Mouse (Mus musculus) CH12.LX (cell line): ENCODE results near the gene Sall2. TPM values are rescaled to one million over a fixed set of nuclear protein-coding genes. Genes with fewer than 3 reads are reported as not detected.
A peak's percentile ranks its signal among the peaks of the same experiment; 100 is the strongest.

Experiments used
- DNase-seq: peaks from one replicate; pipeline ENCODE4 v3.0.0-alpha.2; 2013; ENCODE audit errors: extremely low read depth
- H3K27ac ChIP-seq: 2 replicates; pipeline ENCODE4 v1.5.1; 2012; ENCODE audit warnings: low read depth, mild to moderate bottlenecking, control low read depth, moderate library complexity; ENCODE audit not compliant: insufficient read depth
- H3K27me3 ChIP-seq: replicated peaks from 2 replicates; pipeline ENCODE3; 2012; ENCODE audit warnings: inconsistent platforms
- H3K36me3 ChIP-seq, 2 experiments: replicated peaks in 1 of 2; 2 replicates each; pipeline versions ENCODE3 to v1.6.1; 2012; ENCODE audit warnings: inconsistent platforms in 1 of 2, low read length in 1 of 2, mild to moderate bottlenecking in 1 of 2, mixed read lengths in 1 of 2, moderate library complexity in 1 of 2; ENCODE audit not compliant: control insufficient read depth in 1 of 2, insufficient read depth in 1 of 2
- H3K4me1 ChIP-seq, 2 experiments: 2 replicates each; pipeline ENCODE4 v1.6.1; 2012; ENCODE audit warnings: inconsistent platforms in 1 of 2, moderate library complexity in 1 of 2; ENCODE audit not compliant: insufficient read depth in 2 of 2, control insufficient read depth in 1 of 2
- H3K4me2 ChIP-seq: 2 replicates; pipeline ENCODE4 v1.6.1; 2012; ENCODE audit warnings: low read depth, mild to moderate bottlenecking, control low read depth; ENCODE audit not compliant: poor library complexity, insufficient read depth, severe bottlenecking
- H3K4me3 ChIP-seq, 3 experiments: fragments of 150-350 bp in 1 of 3; sonication (generic) in 1 of 3; replicated peaks in 1 of 3; 2 replicates each; pipeline versions ENCODE3 to v1.5.1; 2011 to 2012; ENCODE audit warnings: low read depth in 2 of 3, low read length in 2 of 3, mild to moderate bottlenecking in 2 of 3, moderate library complexity in 2 of 3, control low read depth in 1 of 3, improper control_type of control experiment in 1 of 3, inconsistent platforms in 1 of 3, mixed read lengths in 1 of 3; ENCODE audit not compliant: poor library complexity in 1 of 3
- H3K79me2 ChIP-seq: replicated peaks from 2 replicates; pipeline ENCODE4 v1.6.1; 2012; ENCODE audit warnings: mild to moderate bottlenecking, moderate library complexity; ENCODE audit not compliant: control insufficient read depth, poor library complexity, insufficient read depth, severe bottlenecking; ENCODE audit errors: extremely low read depth
- H3K9ac ChIP-seq: 2 replicates; pipeline ENCODE4 v1.6.1; 2012; ENCODE audit warnings: low read depth, mild to moderate bottlenecking, control low read depth, moderate library complexity; ENCODE audit not compliant: insufficient read depth
- H3K9me3 ChIP-seq: replicated peaks from 2 replicates; pipeline ENCODE3; 2012; ENCODE audit warnings: low read length, inconsistent platforms, mixed read lengths
- BHLHE40 ChIP-seq: IDR thresholded peaks from 2 replicates; pipeline ENCODE4 v1.6.1; 2011; ENCODE audit warnings: mild to moderate bottlenecking, low read depth, low read length, improper control_type of control experiment
- CHD2 ChIP-seq: IDR thresholded peaks from 2 replicates; pipeline ENCODE4 v1.6.1; 2011; ENCODE audit warnings: low read length, improper control_type of control experiment
- GABPA ChIP-seq: IDR thresholded peaks from 2 replicates; pipeline ENCODE4 v1.6.1; 2012; ENCODE audit warnings: low read depth, low read length, improper control_type of control experiment, inconsistent platforms; ENCODE audit not compliant: insufficient replicate concordance
- HCFC1 ChIP-seq: IDR thresholded peaks from 2 replicates; pipeline ENCODE4 v1.6.1; 2012; ENCODE audit warnings: low read depth, mild to moderate bottlenecking, inconsistent platforms, low read length, improper control_type of control experiment
- JUN ChIP-seq: IDR thresholded peaks from 2 replicates; pipeline ENCODE4 v1.6.1; 2011; ENCODE audit warnings: low read depth, mild to moderate bottlenecking, low read length, improper control_type of control experiment, moderate library complexity; ENCODE audit not compliant: insufficient read depth
- JUND ChIP-seq: conservative IDR thresholded peaks from 2 replicates; pipeline ENCODE4 v1.6.1; 2011; ENCODE audit warnings: low read depth, low read length, improper control_type of control experiment
- NELFE ChIP-seq: IDR thresholded peaks from 2 replicates; pipeline ENCODE4 v1.6.1; 2011; ENCODE audit warnings: low read depth, low read length, improper control_type of control experiment
- NRF1 ChIP-seq: IDR thresholded peaks from 2 replicates; pipeline ENCODE4 v1.6.1; 2014; ENCODE audit warnings: low read depth, mild to moderate bottlenecking, inconsistent platforms, low read length, improper control_type of control experiment, moderate library complexity
- POLR2A ChIP-seq: IDR thresholded peaks from 2 replicates; pipeline ENCODE4 v1.6.1; 2011; ENCODE audit warnings: low read depth, mild to moderate bottlenecking, improper control_type of control experiment, low read length
- POLR2AphosphoS2 ChIP-seq: IDR thresholded peaks from 2 replicates; pipeline ENCODE4 v1.6.1; 2011; ENCODE audit warnings: low read depth, low read length, improper control_type of control experiment
- USF2 ChIP-seq: conservative IDR thresholded peaks from 2 replicates; pipeline ENCODE4 v1.6.1; 2011; ENCODE audit warnings: low read depth, low read length, improper control_type of control experiment
- ZKSCAN1 ChIP-seq: IDR thresholded peaks from 2 replicates; pipeline ENCODE4 v1.6.1; 2012; ENCODE audit warnings: low read depth, inconsistent platforms, low read length, improper control_type of control experiment, borderline replicate concordance
- ZNF384 ChIP-seq: IDR thresholded peaks from 2 replicates; pipeline ENCODE4 v1.6.1; 2012; ENCODE audit warnings: low read depth, low read length, improper control_type of control experiment, inconsistent platforms
- dilution Hi-C: fragments of 300-500 bp; cut with MboI; formaldehyde crosslinking; loops from 2 replicates; pipeline ENCODE4 v1.14.3; 2020; ENCODE audit warnings: low sequenced_read_pairs; ENCODE audit not compliant: extremely low pct_unique_long_range_greater_than_20kb, extremely low pct_ligation_motif_present
- in situ Hi-C: fragments of 300-500 bp; cut with MboI; formaldehyde crosslinking; loops from 3 replicates; pipeline ENCODE4 v1.14.3; 2019; ENCODE audit warnings: low sequenced_read_pairs, low pct_ligation_motif_present, low pct_unique_long_range_greater_than_20kb, mixed read lengths
- polyA plus RNA-seq: library from polyadenylated mRNA; unstranded; fragments of >175 nt; gene quantifications from 2 replicates; pipeline ENCODE4 v1.2.1, GENCODE M21; 2012; ENCODE audit warnings: low read depth; ENCODE audit not compliant: insufficient read length
- total RNA-seq, 2 experiments: library from RNA; depleted of rRNA; stranded (reverse); fragments of 300-350 nt in 1 of 2; fragments of >200 nt in 1 of 2; gene quantifications; 2 replicates each; pipeline ENCODE4 v1.2.3; 2012 to 2014

The Sall2 gene
- total and polyA plus RNA-seq, 3 experiments: 0.16 to 1.5 (median 0.40) TPM

GRCm38 (mm10) chr14:52331069-52331750 lies 2.6 kb upstream of the Sall2 start:
- in situ Hi-C loops: loop anchor here (10.0 to 25.0 kb wide), 3 partner anchors 136 to 419 kb away; partner anchors contain the start of genes Ndrg2, Rnase13, Supt16 and Tppp2
- H3K27me3 ChIP-seq: peaks cover 4% of the 10 kb centered on the region

DNA sequence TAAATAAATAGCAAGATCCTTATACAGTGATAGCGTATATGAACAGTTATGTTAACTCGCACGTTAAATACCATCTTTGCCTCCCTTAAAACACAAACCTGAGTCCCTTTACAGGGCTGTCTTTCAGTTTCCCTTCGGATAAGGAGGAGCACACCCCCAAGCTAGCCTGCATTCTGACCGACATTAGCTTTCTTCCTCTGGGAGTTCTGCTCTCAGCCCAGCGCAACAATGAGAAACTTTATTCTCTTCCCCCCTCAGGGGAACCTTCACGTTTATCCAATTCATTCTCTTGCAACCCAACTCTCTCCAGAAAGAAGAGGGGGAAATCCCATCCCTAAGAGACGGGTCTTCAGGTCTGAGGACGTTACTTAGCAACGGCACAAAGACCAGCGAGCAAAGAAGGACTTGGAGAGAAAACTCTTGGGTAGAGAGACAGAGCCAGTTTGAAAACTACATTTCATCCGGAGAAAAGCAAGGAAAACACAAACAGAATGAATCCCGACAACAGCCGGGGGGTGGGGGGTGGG lies 1.1 kb downstream of the Sall2 start:
- H3K27ac ChIP-seq: no peak overlapping the region
- no peaks in the 10 kb centered on the region for H3K79me2 ChIP-seq
- dilution Hi-C loops: no loop called here
- H3K36me3 ChIP-seq: no peaks in the 10 kb centered on the region
- 0 out of 2 replicates have a peak overlapping the region, but pooled peaks have one; percentile 14 for H3K9ac ChIP-seq
- TF ChIP-seq USF2 (no peak), BHLHE40 (no peak), POLR2A (no peak), JUND (no peak)
- TF ChIP-seq, all 38 proteins: peak for 0
- Histone ChIP-seq H3K9me3 (no peaks in the 10 kb centered on the region), H3K27me3 (peaks cover 8% of the 10 kb centered on the region), H3K4me1 (peaks cover 10 to 11% of the 10 kb centered on the region in 2 experiments), H3K4me2 (peak overlapping the region; percentile 86), H3K4me3 (no peak overlapping the region)
- peak; percentile 5 for DNase-seq
- in situ Hi-C loops: loop anchor here (25.0 kb wide), 1 partner anchor 415 kb away; the partner anchor contains the start of genes Ndrg2, Rnase13 and Tppp2

More at GRCm38 (mm10) chr14:52331069-52331750, 2.6 kb upstream of the Sall2 start:
- no peak overlapping the region for H3K4me3 ChIP-seq
- TF ChIP-seq HCFC1: no peak
- no peak for TF ChIP-seq ZKSCAN1
- TF ChIP-seq CHD2: no peak
- no peak for TF ChIP-seq POLR2AphosphoS2
- no peak for TF ChIP-seq JUN
- TF ChIP-seq NRF1: no peak
- no peak for TF ChIP-seq GABPA
- no peak for TF ChIP-seq NELFE
- TF ChIP-seq ZNF384: no peak
- TF ChIP-seq, all 38 proteins: peak for 0
- Histone ChIP-seq H3K4me2 (no peak overlapping the region), H3K9ac (no peak overlapping the region), H3K4me1 (peaks cover 5 to 6% of the 10 kb centered on the region in 2 experiments), H3K27ac (no peak overlapping the region), H3K79me2 (no peaks in the 10 kb centered on the region), H3K36me3 (no peaks in the 10 kb centered on the region), H3K9me3 (no peaks in the 10 kb centered on the region)
- DNase-seq: no peak
- dilution Hi-C loops: no loop called here
